19 mouse cellular contexts compared by ENCODE assay signal in the genomic region with DNA sequence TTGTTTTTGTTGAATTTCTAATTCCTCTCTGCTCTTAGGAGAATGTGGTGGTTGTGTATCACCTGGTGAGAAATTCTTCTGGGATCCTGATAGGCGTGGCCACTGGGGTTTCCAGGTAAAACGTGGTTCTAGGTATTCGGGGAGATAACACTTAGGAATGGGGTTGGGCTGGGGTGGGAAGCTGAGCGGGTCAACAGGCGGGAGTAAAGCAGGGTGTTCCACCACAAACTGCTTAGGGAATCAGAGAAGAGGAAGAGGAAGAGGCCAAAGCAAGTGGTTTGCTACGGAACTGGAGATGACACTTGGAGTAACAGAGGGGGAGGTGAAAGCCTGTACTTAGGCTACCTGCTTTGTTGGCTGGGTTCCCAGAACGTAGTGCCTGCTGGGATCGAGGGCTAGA.
DNase-seq lines count a peak whose midpoint lies in the region; ATAC-seq lines count a peak whose summit lies in the region.
"Had no signal": no experiment of that assay in that cellular context is flagged by ENCODE, and none has a peak within 500 bp of the region (broad histone marks: within the 10 kb centered on the region; RNA-seq: fewer than 3 reads in every experiment).

No protein-coding gene starts in this region.

- H3K4me1 ChIP-seq in forebrain, embryonic 11.5 days (replicated peaks; ENCODE audit: control insufficient read depth, insufficient read depth, low read length), result no peaks in the 10 kb centered on the region
- H3K4me1 ChIP-seq in forebrain, embryonic 12.5 days, result no peaks in the 10 kb centered on the region
- no peaks in the 10 kb centered on the region for H3K4me1 ChIP-seq in heart, embryonic 10.5 days
- no peaks in the 10 kb centered on the region for H3K4me1 ChIP-seq in midbrain, embryonic 10.5 days
- H3K4me1 ChIP-seq in midbrain, embryonic 14.5 days (ENCODE audit: control insufficient read depth, insufficient read depth, low read length), result no peaks in the 10 kb centered on the region
- H3K4me1 ChIP-seq: embryonic facial prominence, embryonic 13.5 days; forebrain, embryonic 13.5 days; forebrain, embryonic 15.5 days had no signal

- no peaks in the 10 kb centered on the region; the same call in 1 of the 2 replicates for H3K9me3 ChIP-seq in forebrain, embryonic 11.5 days (ENCODE audit: control insufficient read depth, low read length)
- 0 out of 2 replicates have a peak, but pooled peaks cover 11% of the 10 kb centered on the region for H3K9me3 ChIP-seq in forebrain, embryonic 12.5 days
- no peaks in the 10 kb centered on the region for H3K9me3 ChIP-seq in heart, embryonic 10.5 days
- peaks cover 32% of the 10 kb centered on the region for H3K9me3 ChIP-seq in midbrain, embryonic 10.5 days (replicated peaks)
- peaks cover 4% of the 10 kb centered on the region; the same call in 1 of the 2 replicates for H3K9me3 ChIP-seq in midbrain, embryonic 14.5 days (ENCODE audit: control insufficient read depth, low read length)
- H3K9me3 ChIP-seq: embryonic facial prominence, embryonic 13.5 days; forebrain, embryonic 15.5 days had no signal

- no peak for ATAC-seq in forebrain, embryonic 11.5 days (replicated peaks; ENCODE audit: low FRiP score)
- ATAC-seq in forebrain, embryonic 12.5 days (ENCODE audit: low FRiP score), result no peak
- ATAC-seq in midbrain, embryonic 14.5 days (ENCODE audit: low FRiP score, low TSS enrichment), result no peak
- ATAC-seq: forebrain, embryonic 13.5 days; forebrain, embryonic 15.5 days; forebrain, postnatal 0 days had no signal

- H3K4me2 ChIP-seq in forebrain, embryonic 11.5 days (ENCODE audit: low read depth, low read length, severe bottlenecking), result no peak overlapping the region
- no peak overlapping the region for H3K4me2 ChIP-seq in forebrain, embryonic 12.5 days
- no peak overlapping the region for H3K4me2 ChIP-seq in midbrain, embryonic 14.5 days (ENCODE audit: low read length)
- H3K4me2 ChIP-seq: embryonic facial prominence, embryonic 13.5 days; forebrain, embryonic 13.5 days; forebrain, embryonic 15.5 days had no signal

- no peak overlapping the region for H3K9ac ChIP-seq in forebrain, embryonic 11.5 days (ENCODE audit: low read length)
- no peak overlapping the region for H3K9ac ChIP-seq in forebrain, embryonic 12.5 days
- H3K9ac ChIP-seq in midbrain, embryonic 14.5 days (replicated peaks; ENCODE audit: low read length), result no peak overlapping the region
- H3K9ac ChIP-seq: embryonic facial prominence, embryonic 13.5 days; forebrain, embryonic 13.5 days; forebrain, embryonic 15.5 days; forebrain, postnatal 0 days had no signal

- no peak overlapping the region for H3K4me3 ChIP-seq in forebrain, embryonic 11.5 days (ENCODE audit: low read depth, low read length)
- H3K4me3 ChIP-seq in forebrain, embryonic 12.5 days (replicated peaks), result no peak overlapping the region
- H3K4me3 ChIP-seq in heart, embryonic 10.5 days, result no peak overlapping the region
- no peak overlapping the region for H3K4me3 ChIP-seq in midbrain, embryonic 10.5 days
- H3K4me3 ChIP-seq in midbrain, embryonic 14.5 days (replicated peaks; ENCODE audit: low read depth, low read length), result no peak overlapping the region
- H3K4me3 ChIP-seq: embryonic facial prominence, embryonic 13.5 days; forebrain, embryonic 13.5 days; forebrain, embryonic 15.5 days had no signal

- DNase-seq in forebrain, embryonic 11.5 days (ENCODE audit: low spot score), result peak; percentile 38
- peak; percentile 64 for DNase-seq in heart, embryonic 10.5 days (ENCODE audit: low spot score)
- no peak for DNase-seq in heart, postnatal 10 days
- DNase-seq in midbrain, embryonic 10.5 days (ENCODE audit: low spot score), result no peak
- DNase-seq in midbrain, embryonic 14.5 days, result no peak
- no peak for DNase-seq in adrenal gland, adult 8-10 months
- DNase-seq: adrenal gland, adult 2 months; adrenal gland, postnatal 14 days; adrenal gland, postnatal 36 days; cerebellum, adult 11-12 months; cerebellum, adult 2 months; cerebellum, adult 9-10 months; cerebellum, postnatal 10 days; cerebellum, postnatal 25 days; forebrain, postnatal 0 days had no signal

- no peaks in the 10 kb centered on the region for H3K36me3 ChIP-seq in forebrain, embryonic 11.5 days (ENCODE audit: control insufficient read depth, insufficient read depth, low read length)
- no peaks in the 10 kb centered on the region for H3K36me3 ChIP-seq in forebrain, embryonic 12.5 days (replicated peaks)
- H3K36me3 ChIP-seq in heart, embryonic 10.5 days, result no peaks in the 10 kb centered on the region
- H3K36me3 ChIP-seq in midbrain, embryonic 10.5 days, result peaks cover 4% of the 10 kb centered on the region
- no peaks in the 10 kb centered on the region for H3K36me3 ChIP-seq in midbrain, embryonic 14.5 days (ENCODE audit: control insufficient read depth, insufficient read depth, low read length)
- H3K36me3 ChIP-seq: embryonic facial prominence, embryonic 13.5 days; forebrain, embryonic 15.5 days had no signal

- 84% methylated on average over 8 of the region's 8 CpGs for WGBS in forebrain, embryonic 11.5 days
- 84% methylated on average over 8 of the region's 8 CpGs for WGBS in forebrain, embryonic 12.5 days
- 77% methylated on average over 8 of the region's 8 CpGs for WGBS in heart, embryonic 10.5 days
- WGBS in midbrain, embryonic 10.5 days, result 86% methylated on average over 8 of the region's 8 CpGs
- WGBS in midbrain, embryonic 14.5 days, result 89% methylated on average over 8 of the region's 8 CpGs

- no peak overlapping the region for H3K27ac ChIP-seq in forebrain, embryonic 11.5 days (ENCODE audit: low read depth, low read length)
- no peak overlapping the region for H3K27ac ChIP-seq in forebrain, embryonic 12.5 days
- no peak overlapping the region for H3K27ac ChIP-seq in heart, embryonic 10.5 days
- peak overlapping the region; percentile 39; the same call in 1 of the 2 replicates for H3K27ac ChIP-seq in midbrain, embryonic 10.5 days (replicated peaks)
- H3K27ac ChIP-seq in midbrain, embryonic 14.5 days (replicated peaks; ENCODE audit: low read depth, low read length), result no peak overlapping the region
- H3K27ac ChIP-seq: embryonic facial prominence, embryonic 13.5 days; forebrain, embryonic 13.5 days; forebrain, embryonic 15.5 days had no signal

- intact Hi-C loops in heart, postnatal 10 days (cut with DNase I), result no loop called here

- H3K27me3 ChIP-seq in forebrain, embryonic 11.5 days (ENCODE audit: control insufficient read depth, insufficient read depth, low read length), result no peaks in the 10 kb centered on the region
- H3K27me3 ChIP-seq in forebrain, embryonic 12.5 days, result no peaks in the 10 kb centered on the region
- no peaks in the 10 kb centered on the region for H3K27me3 ChIP-seq in heart, embryonic 10.5 days (ENCODE audit: insufficient read depth, poor library complexity, severe bottlenecking)
- H3K27me3 ChIP-seq in midbrain, embryonic 10.5 days (ENCODE audit: low read depth, poor library complexity, severe bottlenecking), result no peaks in the 10 kb centered on the region
- H3K27me3 ChIP-seq in midbrain, embryonic 14.5 days (ENCODE audit: control insufficient read depth, insufficient read depth, low read length), result no peaks in the 10 kb centered on the region
- H3K27me3 ChIP-seq: embryonic facial prominence, embryonic 13.5 days; forebrain, embryonic 13.5 days; forebrain, embryonic 15.5 days had no signal

Comparison
In these comparisons a context has a peak if more than half of its experiments do, and no peak if none do; other contexts are left out.
1. DNase-seq: peak in forebrain, embryonic 11.5 days (single experiment) and heart, embryonic 10.5 days (single experiment); none in heart, postnatal 10 days (0 of 2), midbrain, embryonic 10.5 days (single experiment), midbrain, embryonic 14.5 days (single experiment) and adrenal gland, adult 8-10 months (single experiment).